Mouse (Mus musculus) C2C12 (cell line): ENCODE measurements around the gene Add3.

Source experiments
- CTCF ChIP-seq: IDR thresholded peaks from one replicate; pipeline ENCODE4 v1.5.1; 2011; ENCODE audit not compliant: control insufficient read depth, insufficient read depth, insufficient read length
- MAX ChIP-seq: IDR thresholded peaks from one replicate; pipeline ENCODE4 v1.6.1; 2011; ENCODE audit warnings: mild to moderate bottlenecking, control low read depth
- MYOD1 ChIP-seq: IDR thresholded peaks from one replicate; pipeline ENCODE4 v1.6.1; 2011; ENCODE audit warnings: low read depth; ENCODE audit not compliant: control insufficient read depth, insufficient read length
- MYOG ChIP-seq: IDR thresholded peaks from one replicate; pipeline ENCODE4 v1.6.1; 2011; ENCODE audit not compliant: control insufficient read depth, insufficient read length; ENCODE audit errors: extremely low read depth
- USF1 ChIP-seq: IDR thresholded peaks from one replicate; pipeline ENCODE4 v1.6.1; 2011; ENCODE audit warnings: low read depth, mild to moderate bottlenecking, control low read depth, moderate library complexity

GRCm38 (mm10) chr19:53188186-53188585 lies 47.9 kb downstream of the Add3 start:
- TF ChIP-seq CTCF (no peak), USF1 (no peak), MYOD1 (no peak), MYOG (no peak), MAX (no peak)
